Mouse (Mus musculus): ENCODE data around the gene Tgoln1. TPM values are rescaled to one million over a fixed set of nuclear protein-coding genes. Genes with fewer than 3 reads are reported as not detected.
A peak's percentile ranks its signal among the peaks of the same experiment; 100 is the strongest.

Tgoln1 gene
- polyA plus RNA-seq (2012; fragmentation: generic; extraction: Trizol), result 10.2 TPM
- long read RNA-seq, experiment 1, full-length matches to known transcripts, result 13 of 33 reads
- long read RNA-seq, experiment 1, partial matches to known transcripts, result 6 of 33 reads
- long read RNA-seq, experiment 1, other reads (novel, unspliced or antisense), result 14 of 33 reads
- long read RNA-seq, experiment 2, full-length matches to known transcripts, result 124 of 131 reads
- long read RNA-seq, experiment 2, partial matches to known transcripts, result 3 of 131 reads
- long read RNA-seq, experiment 2, other reads (novel, unspliced or antisense), result 4 of 131 reads

DNA sequence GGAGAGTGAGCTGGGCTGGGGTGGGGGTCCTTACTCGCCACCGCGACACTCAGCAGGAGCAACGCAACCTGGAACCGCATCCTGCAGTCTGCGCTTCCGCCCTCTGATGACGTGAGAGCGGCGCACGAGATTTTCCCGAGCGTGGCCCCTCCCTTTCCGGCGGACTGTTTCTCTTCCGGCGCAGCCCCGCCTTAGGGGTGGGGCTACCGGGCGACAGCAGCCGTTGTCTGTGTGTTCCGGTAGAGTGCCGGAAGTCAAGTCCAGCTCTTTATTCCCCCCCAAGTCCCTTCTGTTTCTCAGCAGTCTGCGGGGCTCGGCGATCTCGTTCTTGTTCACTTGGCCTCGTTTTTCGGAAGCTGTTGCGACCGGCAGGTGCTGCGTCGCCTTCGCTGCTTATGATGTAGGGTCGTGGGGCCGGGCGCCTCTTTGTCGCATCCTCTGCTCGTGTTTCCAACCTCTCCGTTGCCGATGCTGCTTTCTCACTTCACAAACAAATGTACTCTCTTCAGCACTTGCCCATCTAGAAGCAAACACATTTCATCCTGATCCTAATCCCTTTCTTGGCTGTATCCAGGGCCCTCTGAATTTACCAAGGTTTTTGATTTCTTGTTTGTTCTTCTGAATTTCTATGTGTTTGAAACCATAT is at the start of gene Tgoln1:
TSS of gene Tgoln1 (minus strand) at position 358 of the 646 bp plus-strand sequence.
- no peaks in the 10 kb centered on the region for H3K27me3 ChIP-seq (ENCODE audit: control insufficient read depth, insufficient read depth, insufficient read length)
- H3ac ChIP-seq (ENCODE audit: control insufficient read depth, insufficient read length, low read depth), result peak within 1 kb of the TSS; percentile 99
- TF ChIP-seq USF1 (IDR thresholded peaks at IDR 0.05; ENCODE audit: low read depth), result no peak
- TF ChIP-seq MYOG (IDR thresholded peaks at IDR 0.05; ENCODE audit: control insufficient read depth, extremely low read depth, insufficient read length), result no peak
- no peak for TF ChIP-seq MAX (IDR thresholded peaks at IDR 0.05)
- TF ChIP-seq MYOD1 (IDR thresholded peaks at IDR 0.05; ENCODE audit: control insufficient read depth, insufficient read length, low read depth), result no peak
- TF ChIP-seq CEBPB (IDR thresholded peaks at IDR 0.05; ENCODE audit: low read depth), result no peak
- no peak for TF ChIP-seq CTCF (IDR thresholded peaks at IDR 0.05; ENCODE audit: control insufficient read depth, insufficient read depth, insufficient read length)
- no peak for TF ChIP-seq FOSL1 (IDR thresholded peaks at IDR 0.05; ENCODE audit: insufficient read depth, low read length, poor library complexity, severe bottlenecking)

DNA sequence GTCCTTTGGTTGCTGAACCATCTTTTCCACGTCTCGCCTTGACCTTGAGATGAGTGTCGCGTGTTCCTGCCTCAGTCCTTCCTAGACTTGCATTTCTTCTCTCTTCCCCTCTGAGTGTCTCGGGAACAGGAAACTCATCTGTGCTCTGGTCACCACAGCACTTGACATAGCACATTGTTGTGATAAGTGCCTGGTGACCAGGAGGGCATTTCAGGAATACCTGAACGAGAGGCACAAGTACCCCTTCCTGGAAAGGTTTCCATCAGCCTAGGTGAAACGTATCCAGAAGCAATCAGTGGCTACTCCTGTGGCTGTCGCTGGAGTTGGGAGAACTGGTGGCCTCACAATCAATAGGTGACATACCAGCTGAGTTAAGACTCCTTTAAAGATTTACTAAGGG is 47.5 kb upstream of the Tgoln1 start:
- no peaks in the 10 kb centered on the region for H3K79me2 ChIP-seq (ENCODE audit: control insufficient read depth, insufficient read depth)
- TF ChIP-seq CEBPB (IDR thresholded peaks at IDR 0.05; ENCODE audit: low read depth) (no peak), MYOG (IDR thresholded peaks at IDR 0.05; ENCODE audit: control insufficient read depth, extremely low read depth, insufficient read length) (no peak), MAX (IDR thresholded peaks at IDR 0.05) (no peak), USF1 (IDR thresholded peaks at IDR 0.05; ENCODE audit: low read depth) (no peak), FOSL1 (IDR thresholded peaks at IDR 0.05; ENCODE audit: insufficient read depth, low read length, poor library complexity, severe bottlenecking) (no peak), MYOD1 (IDR thresholded peaks at IDR 0.05; ENCODE audit: control insufficient read depth, insufficient read length, low read depth) (no peak), CTCF (IDR thresholded peaks at IDR 0.05; ENCODE audit: control insufficient read depth, insufficient read depth, insufficient read length) (no peak)
- no peak overlapping the region for H3K4me3 ChIP-seq (ENCODE audit: insufficient read depth, poor library complexity, severe bottlenecking)
- no peak overlapping the region for H3ac ChIP-seq (ENCODE audit: control insufficient read depth, insufficient read length, low read depth)
- H3K79me3 ChIP-seq (ENCODE audit: low read depth), result no peaks in the 10 kb centered on the region
- no peaks in the 10 kb centered on the region for H3K36me3 ChIP-seq (ENCODE audit: control insufficient read depth, insufficient read depth)
- H3K27me3 ChIP-seq (ENCODE audit: control insufficient read depth, insufficient read depth, insufficient read length), result no peaks in the 10 kb centered on the region

More for the DNA sequence above, at the start of gene Tgoln1:
- H3K36me3 ChIP-seq (ENCODE audit: control insufficient read depth, insufficient read depth), result peaks cover 21% of the 10 kb centered on the region
- peak within 1 kb of the TSS; percentile 95 for H3K4me3 ChIP-seq (ENCODE audit: insufficient read depth, poor library complexity, severe bottlenecking)
- peaks cover 41% of the 10 kb centered on the region for H3K79me2 ChIP-seq (ENCODE audit: control insufficient read depth, insufficient read depth)
- peaks cover 22% of the 10 kb centered on the region for H3K79me3 ChIP-seq (ENCODE audit: low read depth)

DNA sequence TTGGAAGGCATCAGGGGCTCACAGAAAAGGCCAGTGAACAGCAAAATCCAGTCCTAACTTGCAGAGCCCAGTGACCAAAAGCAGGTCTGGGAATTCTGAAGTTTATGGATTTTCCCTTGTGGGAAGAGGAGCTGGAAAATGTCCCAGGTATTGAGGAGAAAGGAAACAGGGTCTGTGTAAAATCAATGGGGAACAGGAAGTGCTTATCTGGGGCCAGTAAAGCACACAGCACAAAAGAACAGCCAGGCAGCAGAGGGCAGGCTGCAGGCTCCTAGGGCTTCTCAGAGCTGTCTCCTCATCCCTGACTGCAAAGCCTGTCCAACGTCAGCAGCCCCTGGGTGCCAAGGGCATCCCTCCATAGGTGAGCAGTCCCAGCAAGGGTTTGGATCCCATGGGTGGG is 46.2 kb upstream of the Tgoln1 start:
- Histone ChIP-seq H3K4me3 (ENCODE audit: insufficient read depth, poor library complexity, severe bottlenecking) (no peak overlapping the region), H3K27me3 (ENCODE audit: control insufficient read depth, insufficient read depth, insufficient read length) (no peaks in the 10 kb centered on the region), H3K79me3 (ENCODE audit: low read depth) (no peaks in the 10 kb centered on the region), H3ac (ENCODE audit: control insufficient read depth, insufficient read length, low read depth) (no peak overlapping the region), H3K36me3 (ENCODE audit: control insufficient read depth, insufficient read depth) (no peaks in the 10 kb centered on the region), H3K79me2 (ENCODE audit: control insufficient read depth, insufficient read depth) (no peaks in the 10 kb centered on the region)
- TF ChIP-seq MAX (IDR thresholded peaks at IDR 0.05), result no peak
- no peak for TF ChIP-seq MYOD1 (IDR thresholded peaks at IDR 0.05; ENCODE audit: control insufficient read depth, insufficient read length, low read depth)
- TF ChIP-seq CEBPB (IDR thresholded peaks at IDR 0.05; ENCODE audit: low read depth), result no peak
- no peak for TF ChIP-seq USF1 (IDR thresholded peaks at IDR 0.05; ENCODE audit: low read depth)
- TF ChIP-seq CTCF (IDR thresholded peaks at IDR 0.05; ENCODE audit: control insufficient read depth, insufficient read depth, insufficient read length), result no peak

DNA sequence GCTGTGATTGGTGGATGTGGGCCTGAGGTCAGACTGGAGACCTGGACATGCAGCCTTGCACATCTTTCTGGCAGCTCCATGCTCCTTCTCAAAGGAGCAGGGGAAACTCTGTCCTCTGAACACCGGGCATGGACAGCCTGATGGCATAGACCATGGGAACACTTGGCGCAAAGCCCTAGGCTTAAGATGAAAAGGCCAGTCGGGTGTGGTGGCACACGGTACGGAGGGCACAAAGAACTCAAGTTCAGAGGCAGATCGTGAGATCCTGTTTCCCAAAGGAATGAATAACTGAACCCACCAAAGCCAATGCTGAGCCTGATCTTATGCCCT is 43.6 kb upstream of the Tgoln1 start:
- Histone ChIP-seq H3K79me2 (ENCODE audit: control insufficient read depth, insufficient read depth) (no peaks in the 10 kb centered on the region), H3K36me3 (ENCODE audit: control insufficient read depth, insufficient read depth) (no peaks in the 10 kb centered on the region), H3K79me3 (ENCODE audit: low read depth) (no peaks in the 10 kb centered on the region), H3ac (ENCODE audit: control insufficient read depth, insufficient read length, low read depth) (no peak overlapping the region), H3K4me3 (ENCODE audit: insufficient read depth, poor library complexity, severe bottlenecking) (no peak overlapping the region), H3K27me3 (ENCODE audit: control insufficient read depth, insufficient read depth, insufficient read length) (no peaks in the 10 kb centered on the region)
- no peak for TF ChIP-seq CTCF (IDR thresholded peaks at IDR 0.05; ENCODE audit: control insufficient read depth, insufficient read depth, insufficient read length)
- no peak for TF ChIP-seq USF1 (IDR thresholded peaks at IDR 0.05; ENCODE audit: low read depth)
- no peak for TF ChIP-seq MYOG (IDR thresholded peaks at IDR 0.05; ENCODE audit: control insufficient read depth, extremely low read depth, insufficient read length)
- TF ChIP-seq MAX (IDR thresholded peaks at IDR 0.05), result no peak
- no peak for TF ChIP-seq FOSL1 (IDR thresholded peaks at IDR 0.05; ENCODE audit: insufficient read depth, low read length, poor library complexity, severe bottlenecking)
- no peak for TF ChIP-seq MYOD1 (IDR thresholded peaks at IDR 0.05; ENCODE audit: control insufficient read depth, insufficient read length, low read depth)
- TF ChIP-seq CEBPB (IDR thresholded peaks at IDR 0.05; ENCODE audit: low read depth), result no peak

DNA sequence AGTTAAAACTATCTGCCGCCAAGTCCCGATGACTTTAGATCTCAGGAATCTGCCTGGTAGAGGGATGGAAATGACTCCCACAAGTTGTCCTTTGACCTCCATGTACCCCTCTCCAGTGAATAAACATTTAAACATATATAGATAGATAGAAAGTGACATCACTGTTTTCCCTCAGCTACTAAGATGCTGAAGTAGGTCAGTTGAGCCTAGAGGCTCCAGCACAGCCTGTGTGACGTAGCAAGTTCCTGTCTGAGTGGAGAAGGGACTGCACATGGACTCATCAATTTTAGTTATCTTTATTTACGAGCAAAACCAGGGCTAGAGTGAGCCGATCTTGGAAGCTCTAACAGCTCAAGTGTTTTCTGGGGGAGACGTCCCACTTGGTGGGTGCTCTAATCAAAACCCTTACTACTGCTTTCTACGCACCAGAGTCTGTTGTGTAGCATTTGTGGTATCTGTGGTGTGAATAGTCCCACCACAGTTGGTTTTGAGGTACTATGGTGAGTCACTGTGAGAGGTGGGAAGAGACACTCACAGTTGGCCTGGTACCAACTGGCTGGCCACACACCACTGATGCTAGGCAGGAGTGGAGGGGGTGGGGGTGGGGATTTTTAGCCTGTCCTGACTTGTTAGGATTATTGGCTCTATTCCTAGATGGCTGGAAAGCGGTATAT is 43.1 kb upstream of the Tgoln1 start:
- no peak overlapping the region for H3K4me3 ChIP-seq (ENCODE audit: insufficient read depth, poor library complexity, severe bottlenecking)
- no peaks in the 10 kb centered on the region for H3K79me2 ChIP-seq (ENCODE audit: control insufficient read depth, insufficient read depth)
- no peaks in the 10 kb centered on the region for H3K27me3 ChIP-seq (ENCODE audit: control insufficient read depth, insufficient read depth, insufficient read length)
- no peak overlapping the region for H3ac ChIP-seq (ENCODE audit: control insufficient read depth, insufficient read length, low read depth)
- H3K79me3 ChIP-seq (ENCODE audit: low read depth), result no peaks in the 10 kb centered on the region
- H3K36me3 ChIP-seq (ENCODE audit: control insufficient read depth, insufficient read depth), result no peaks in the 10 kb centered on the region
- TF ChIP-seq CEBPB (IDR thresholded peaks at IDR 0.05; ENCODE audit: low read depth) (no peak), MYOG (IDR thresholded peaks at IDR 0.05; ENCODE audit: control insufficient read depth, extremely low read depth, insufficient read length) (no peak), MAX (IDR thresholded peaks at IDR 0.05) (no peak), CTCF (IDR thresholded peaks at IDR 0.05; ENCODE audit: control insufficient read depth, insufficient read depth, insufficient read length) (no peak), MYOD1 (IDR thresholded peaks at IDR 0.05; ENCODE audit: control insufficient read depth, insufficient read length, low read depth) (peak; percentile 43), USF1 (IDR thresholded peaks at IDR 0.05; ENCODE audit: low read depth) (no peak), FOSL1 (IDR thresholded peaks at IDR 0.05; ENCODE audit: insufficient read depth, low read length, poor library complexity, severe bottlenecking) (peak; percentile 71)
